Mouse (Mus musculus): ENCODE results near the gene Padi4. TPM values are rescaled to one million over a fixed set of nuclear protein-coding genes. Genes with fewer than 3 reads are reported as not detected.

Gene Padi4
- total and polyA plus RNA-seq, 3 experiments: 0.02 TPM; not detected in 2

DNA sequence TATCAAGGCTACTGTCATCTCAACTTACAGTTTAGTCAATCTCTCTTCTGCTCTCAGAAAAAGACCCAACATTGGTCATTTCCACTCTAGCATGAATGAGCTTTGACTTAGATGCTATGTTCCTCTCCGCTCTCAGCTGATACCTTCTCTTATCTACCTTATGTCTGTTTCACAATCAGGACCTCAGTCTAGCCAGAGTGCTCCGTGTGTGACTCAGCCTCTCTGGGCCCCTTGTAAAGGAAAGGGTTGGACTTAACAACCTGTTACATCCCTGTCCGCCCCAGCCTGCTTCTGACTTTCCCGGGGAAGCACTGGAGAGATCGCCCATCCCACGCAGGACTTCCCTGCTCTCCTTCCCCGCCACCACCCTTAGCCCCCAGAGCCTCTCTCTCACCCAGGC, 18.5 kb upstream of the Padi4 start:
- H3K4me3 ChIP-seq (ENCODE audit: low read depth, low read length): no peak overlapping the region
- no peaks in the 10 kb centered on the region for H3K4me1 ChIP-seq (ENCODE audit: insufficient read depth, low read depth, low read length)
- no peak for TF ChIP-seq TAL1 (conservative IDR thresholded peaks at IDR 0.05; ENCODE audit: low read depth, low read length)
- TF ChIP-seq GATA1 (IDR thresholded peaks at IDR 0.05; ENCODE audit: borderline replicate concordance, low read length): no peak
- TF ChIP-seq GATA2 (IDR thresholded peaks at IDR 0.05; ENCODE audit: borderline replicate concordance, low read depth, low read length): no peak
- no peak for TF ChIP-seq POLR2AphosphoS5 (IDR thresholded peaks at IDR 0.05; ENCODE audit: insufficient replicate concordance, low read depth, low read length)
- no peak for TF ChIP-seq CTCF (IDR thresholded peaks at IDR 0.05; ENCODE audit: low read depth, low read length)
- H3K36me3 ChIP-seq (replicated peaks): no peaks in the 10 kb centered on the region
- ATAC-seq (ENCODE audit: extremely low read depth, insufficient number of reproducible peaks, low FRiP score, poor library complexity, severe bottlenecking) (no peak), DNase-seq (ENCODE audit: low spot score) (no peak)
- H3K9me3 ChIP-seq (replicated peaks): no peaks in the 10 kb centered on the region
- no peaks in the 10 kb centered on the region for H3K27me3 ChIP-seq (ENCODE audit: insufficient read depth, low read length)

DNA sequence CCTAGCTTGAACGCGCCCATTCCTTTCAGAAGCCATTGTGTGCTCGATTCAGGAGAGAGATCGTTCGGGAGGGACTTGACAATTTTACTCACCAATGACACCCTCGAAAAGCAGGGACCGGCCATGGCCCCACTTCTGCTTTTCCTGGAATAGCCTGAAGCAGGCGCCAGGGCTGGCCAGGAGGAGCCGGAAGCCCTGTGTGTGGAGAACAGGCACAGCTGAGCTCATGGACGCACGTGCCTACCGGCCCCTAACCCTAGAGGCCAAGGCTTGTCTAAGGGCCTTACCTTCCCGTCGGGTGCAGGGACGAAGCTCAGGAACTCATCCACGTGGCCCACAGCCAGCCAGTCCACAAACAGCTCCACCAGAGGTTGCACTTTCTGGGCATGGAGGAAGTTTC, 17.0 kb upstream of the Padi4 start:
- TF ChIP-seq CTCF (IDR thresholded peaks at IDR 0.05; ENCODE audit: low read depth, low read length) (no peak), GATA1 (IDR thresholded peaks at IDR 0.05; ENCODE audit: borderline replicate concordance, low read length) (no peak), TAL1 (conservative IDR thresholded peaks at IDR 0.05; ENCODE audit: low read depth, low read length) (no peak), GATA2 (IDR thresholded peaks at IDR 0.05; ENCODE audit: borderline replicate concordance, low read depth, low read length) (no peak), POLR2AphosphoS5 (IDR thresholded peaks at IDR 0.05; ENCODE audit: insufficient replicate concordance, low read depth, low read length) (no peak)
- Histone ChIP-seq H3K4me1 (ENCODE audit: insufficient read depth, low read depth, low read length) (no peaks in the 10 kb centered on the region), H3K27me3 (ENCODE audit: insufficient read depth, low read length) (no peaks in the 10 kb centered on the region), H3K4me3 (ENCODE audit: low read depth, low read length) (no peak overlapping the region), H3K36me3 (replicated peaks) (no peaks in the 10 kb centered on the region), H3K9me3 (replicated peaks) (0 out of 2 replicates have a peak, but pooled peaks cover 3% of the 10 kb centered on the region)
- DNase-seq (ENCODE audit: low spot score) (no peak), ATAC-seq (ENCODE audit: extremely low read depth, insufficient number of reproducible peaks, low FRiP score, poor library complexity, severe bottlenecking) (no peak)

DNA sequence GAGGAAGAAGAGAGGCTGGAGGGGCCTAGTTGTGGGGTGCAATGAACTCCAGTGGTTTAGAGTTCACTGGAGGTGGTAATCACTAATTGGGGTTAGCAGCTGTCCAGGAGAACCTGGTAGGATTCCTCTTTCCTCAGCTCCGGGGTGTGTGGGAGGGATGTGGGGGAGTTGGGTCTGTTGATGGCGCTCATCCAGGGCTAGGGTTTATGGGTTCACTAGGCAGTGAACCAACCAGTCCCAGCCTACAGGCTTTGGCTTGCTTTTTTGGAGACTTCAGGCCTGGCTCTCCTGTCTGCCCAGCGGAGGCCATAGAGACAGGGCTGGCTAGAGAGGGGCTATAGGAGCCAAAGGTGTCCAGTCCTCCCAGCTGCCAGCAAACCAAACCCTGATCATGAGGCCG, 15.9 kb upstream of the Padi4 start:
- H3K4me3 ChIP-seq (ENCODE audit: low read depth, low read length): no peak overlapping the region
- H3K36me3 ChIP-seq (replicated peaks): no peaks in the 10 kb centered on the region
- no peaks in the 10 kb centered on the region for H3K27me3 ChIP-seq (ENCODE audit: insufficient read depth, low read length)
- H3K9me3 ChIP-seq (replicated peaks): 0 out of 2 replicates have a peak, but pooled peaks cover 3% of the 10 kb centered on the region
- ATAC-seq (ENCODE audit: extremely low read depth, insufficient number of reproducible peaks, low FRiP score, poor library complexity, severe bottlenecking) (no peak), DNase-seq (ENCODE audit: low spot score) (no peak)
- no peaks in the 10 kb centered on the region for H3K4me1 ChIP-seq (ENCODE audit: insufficient read depth, low read depth, low read length)
- no peak for TF ChIP-seq GATA1 (IDR thresholded peaks at IDR 0.05; ENCODE audit: borderline replicate concordance, low read length)
- no peak for TF ChIP-seq CTCF (IDR thresholded peaks at IDR 0.05; ENCODE audit: low read depth, low read length)
- TF ChIP-seq POLR2AphosphoS5 (IDR thresholded peaks at IDR 0.05; ENCODE audit: insufficient replicate concordance, low read depth, low read length): no peak
- no peak for TF ChIP-seq TAL1 (conservative IDR thresholded peaks at IDR 0.05; ENCODE audit: low read depth, low read length)
- TF ChIP-seq GATA2 (IDR thresholded peaks at IDR 0.05; ENCODE audit: borderline replicate concordance, low read depth, low read length): no peak

DNA sequence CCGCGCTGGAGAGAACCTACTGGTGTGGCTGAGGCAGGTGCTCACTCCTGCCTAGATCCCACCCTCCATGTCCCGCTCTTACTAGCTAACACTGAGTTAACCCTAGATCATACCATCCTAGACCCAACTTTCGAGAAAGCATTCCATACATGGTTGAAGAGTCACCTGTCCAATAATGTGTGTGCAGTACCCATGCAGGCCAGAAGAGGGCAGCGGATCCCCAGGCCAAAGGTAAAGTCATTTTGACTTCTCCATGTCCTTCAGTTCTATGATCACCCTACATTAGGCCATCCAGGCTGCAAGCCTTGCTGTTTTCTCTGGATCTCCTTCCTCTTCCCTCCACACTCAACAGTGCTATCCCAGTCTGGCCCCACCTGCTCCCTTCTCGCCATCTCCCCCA, 14.9 kb upstream of the Padi4 start:
- ATAC-seq (ENCODE audit: extremely low read depth, insufficient number of reproducible peaks, low FRiP score, poor library complexity, severe bottlenecking) (no peak; the same call in 1 of the 2 replicates), DNase-seq (ENCODE audit: low spot score) (peak; percentile 27)
- 0 out of 2 replicates have a peak, but pooled peaks cover 3% of the 10 kb centered on the region for H3K9me3 ChIP-seq (replicated peaks)
- H3K27me3 ChIP-seq (ENCODE audit: insufficient read depth, low read length): no peaks in the 10 kb centered on the region
- H3K4me3 ChIP-seq (ENCODE audit: low read depth, low read length): no peak overlapping the region
- H3K4me1 ChIP-seq (ENCODE audit: insufficient read depth, low read depth, low read length): no peaks in the 10 kb centered on the region
- TF ChIP-seq GATA1 (IDR thresholded peaks at IDR 0.05; ENCODE audit: borderline replicate concordance, low read length) (no peak), CTCF (IDR thresholded peaks at IDR 0.05; ENCODE audit: low read depth, low read length) (peak; percentile 84)
- H3K36me3 ChIP-seq (replicated peaks): no peaks in the 10 kb centered on the region

DNA sequence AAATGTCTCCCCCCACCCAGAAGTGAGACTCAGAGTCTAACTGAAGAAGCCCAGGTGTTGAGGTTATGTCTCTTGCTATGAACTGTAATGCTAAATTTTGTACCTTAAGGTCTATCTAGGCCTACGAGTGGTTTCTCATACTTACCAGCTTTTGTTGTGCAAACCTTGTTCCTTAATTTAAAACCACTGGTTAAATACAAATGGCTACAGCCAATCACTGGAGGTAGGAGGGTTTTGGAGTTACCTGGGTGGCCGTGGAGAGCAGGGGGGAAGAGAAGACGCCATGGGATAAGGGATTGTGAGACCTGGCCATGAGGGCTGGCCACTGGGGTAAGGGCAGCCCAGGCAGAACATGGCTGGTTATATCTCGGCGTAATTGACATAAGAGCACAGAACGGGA, 14.2 kb upstream of the Padi4 start:
- Histone ChIP-seq H3K9me3 (replicated peaks) (0 out of 2 replicates have a peak, but pooled peaks cover 3% of the 10 kb centered on the region), H3K4me1 (ENCODE audit: insufficient read depth, low read depth, low read length) (no peaks in the 10 kb centered on the region), H3K27me3 (ENCODE audit: insufficient read depth, low read length) (no peaks in the 10 kb centered on the region), H3K4me3 (ENCODE audit: low read depth, low read length) (no peak overlapping the region), H3K36me3 (replicated peaks) (no peaks in the 10 kb centered on the region)
- TF ChIP-seq GATA2 (IDR thresholded peaks at IDR 0.05; ENCODE audit: borderline replicate concordance, low read depth, low read length): no peak
- TF ChIP-seq POLR2AphosphoS5 (IDR thresholded peaks at IDR 0.05; ENCODE audit: insufficient replicate concordance, low read depth, low read length): no peak
- TF ChIP-seq TAL1 (conservative IDR thresholded peaks at IDR 0.05; ENCODE audit: low read depth, low read length): no peak
- no peak for TF ChIP-seq GATA1 (IDR thresholded peaks at IDR 0.05; ENCODE audit: borderline replicate concordance, low read length)
- no peak for TF ChIP-seq CTCF (IDR thresholded peaks at IDR 0.05; ENCODE audit: low read depth, low read length)
- ATAC-seq (ENCODE audit: extremely low read depth, insufficient number of reproducible peaks, low FRiP score, poor library complexity, severe bottlenecking) (no peak), DNase-seq (ENCODE audit: low spot score) (no peak)

DNA sequence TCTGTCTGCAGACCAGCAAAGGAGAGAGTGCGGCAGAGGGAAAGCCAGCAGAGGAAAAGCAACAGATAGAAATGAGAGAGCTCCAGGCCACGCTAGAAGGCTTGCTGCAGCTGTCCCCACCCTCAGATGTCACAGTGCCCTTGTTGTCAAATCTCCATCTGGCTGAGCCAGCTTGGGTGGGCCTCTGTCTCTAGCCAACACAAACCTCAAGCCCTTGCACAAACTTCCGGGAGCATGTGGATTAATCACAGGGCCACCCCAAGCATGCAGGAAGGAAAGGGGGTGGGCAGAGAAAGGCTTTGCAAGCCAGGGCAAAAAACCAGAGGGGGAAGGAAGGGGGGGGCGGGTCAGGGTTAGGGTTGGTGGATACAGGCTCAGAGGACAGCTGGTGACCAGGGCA, 13.4 kb upstream of the Padi4 start:
- Histone ChIP-seq H3K9me3 (replicated peaks) (0 out of 2 replicates have a peak, but pooled peaks cover 3% of the 10 kb centered on the region), H3K27me3 (ENCODE audit: insufficient read depth, low read length) (no peaks in the 10 kb centered on the region), H3K36me3 (replicated peaks) (no peaks in the 10 kb centered on the region), H3K4me3 (ENCODE audit: low read depth, low read length) (no peak overlapping the region), H3K4me1 (ENCODE audit: insufficient read depth, low read depth, low read length) (no peaks in the 10 kb centered on the region)
- TF ChIP-seq POLR2AphosphoS5 (IDR thresholded peaks at IDR 0.05; ENCODE audit: insufficient replicate concordance, low read depth, low read length): no peak
- no peak for TF ChIP-seq CTCF (IDR thresholded peaks at IDR 0.05; ENCODE audit: low read depth, low read length)
- TF ChIP-seq TAL1 (conservative IDR thresholded peaks at IDR 0.05; ENCODE audit: low read depth, low read length): no peak
- TF ChIP-seq GATA2 (IDR thresholded peaks at IDR 0.05; ENCODE audit: borderline replicate concordance, low read depth, low read length): no peak
- no peak for TF ChIP-seq GATA1 (IDR thresholded peaks at IDR 0.05; ENCODE audit: borderline replicate concordance, low read length)
- no peak for ATAC-seq (ENCODE audit: extremely low read depth, insufficient number of reproducible peaks, low FRiP score, poor library complexity, severe bottlenecking)
- no peak for DNase-seq (ENCODE audit: low spot score)

All from G1E (cell line).